Mouse (Mus musculus): ENCODE measurements at regions not wholly inside any gene's neighbourhood (a gene's known extent, or its start where the extent isn't known, plus 50 kb on each side); places are given as distances from the start of the nearest gene placed in this dataset.
A peak's percentile ranks its signal among the peaks of the same experiment; 100 is the strongest.

DNA sequence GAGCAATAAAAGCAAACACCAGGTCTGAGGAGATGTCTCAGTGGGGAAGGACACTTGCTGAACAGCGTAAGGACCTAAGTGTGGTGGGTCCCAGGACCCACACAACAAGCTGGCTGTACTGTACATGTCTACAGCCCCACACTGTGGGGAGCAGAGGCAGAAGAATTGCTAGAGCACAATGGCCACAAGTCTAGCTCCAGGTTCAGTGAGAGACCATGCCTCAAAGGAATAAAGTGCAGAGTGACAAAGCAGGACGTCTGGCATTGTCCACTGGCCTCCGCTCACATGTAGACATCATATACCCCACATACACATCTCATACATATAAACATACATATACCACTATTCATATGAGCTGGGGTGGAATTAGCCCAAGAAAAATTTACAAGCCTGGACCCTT lies 77.4 kb downstream of the Mtx3 start:
- Histone ChIP-seq H3K4me2 (ENCODE audit: low read depth, low read length) (no peak overlapping the region), H3K27ac (ENCODE audit: low read depth) (no peak overlapping the region), H3K4me3 (ENCODE audit: low read depth, low read length) (no peak overlapping the region), H3K9ac (replicated peaks) (no peak overlapping the region), H3K9me3 (ENCODE audit: low read length) (no peaks in the 10 kb centered on the region), H3K4me1 (ENCODE audit: insufficient read depth) (peaks cover 3% of the 10 kb centered on the region; the same call in 1 of the 2 replicates), H3K36me3 (replicated peaks; ENCODE audit: insufficient read depth, low read length) (no peaks in the 10 kb centered on the region), H3K27me3 (ENCODE audit: insufficient read depth, low read length) (no peaks in the 10 kb centered on the region)
- DNase-seq: no peak
- WGBS (ENCODE audit: insufficient replicate concordance): 85% methylated on average over 3 of the region's 3 CpGs
- TF ChIP-seq CTCF (IDR thresholded peaks at IDR 0.05; ENCODE audit: low read depth) (no peak), EP300 (IDR thresholded peaks at IDR 0.05; ENCODE audit: low read depth) (no peak)
- ATAC-seq: no peak

DNA sequence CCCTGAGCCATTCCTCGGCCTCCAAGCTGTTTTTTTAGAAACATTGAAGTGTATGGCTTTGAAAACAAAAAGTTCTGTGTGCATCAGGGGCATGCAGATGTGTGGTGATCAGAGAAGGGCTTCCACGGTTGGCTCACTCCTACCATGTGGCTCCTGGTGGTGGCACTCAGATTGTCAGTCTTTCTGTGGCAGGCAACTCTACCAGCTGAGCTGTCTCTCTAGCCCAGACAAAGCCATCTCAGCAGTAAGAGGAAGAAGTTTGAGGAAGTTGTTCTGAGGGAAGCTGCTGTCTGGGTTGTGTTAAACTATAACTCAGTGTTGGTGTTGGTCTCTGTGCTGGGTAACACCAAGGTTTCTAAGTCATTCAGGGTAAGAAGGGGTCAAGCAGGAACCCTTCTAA lies 78.9 kb downstream of the Mtx3 start:
- Histone ChIP-seq H3K4me2 (ENCODE audit: low read depth, low read length) (no peak overlapping the region), H3K36me3 (replicated peaks; ENCODE audit: insufficient read depth, low read length) (no peaks in the 10 kb centered on the region), H3K9ac (replicated peaks) (no peak overlapping the region), H3K27me3 (ENCODE audit: insufficient read depth, low read length) (no peaks in the 10 kb centered on the region), H3K9me3 (ENCODE audit: low read length) (no peaks in the 10 kb centered on the region), H3K27ac (ENCODE audit: low read depth) (no peak overlapping the region), H3K4me1 (ENCODE audit: insufficient read depth) (peaks cover 3% of the 10 kb centered on the region; the same call in 1 of the 2 replicates), H3K4me3 (ENCODE audit: low read depth, low read length) (no peak overlapping the region)
- no peak for DNase-seq
- TF ChIP-seq CTCF (IDR thresholded peaks at IDR 0.05; ENCODE audit: low read depth) (0 out of 2 replicates have a peak, but pooled peaks have one; percentile 6), EP300 (IDR thresholded peaks at IDR 0.05; ENCODE audit: low read depth) (no peak)
- peak; percentile 51; the same call in 1 of the 2 replicates for ATAC-seq
- 45% methylated on average over 2 of the region's 2 CpGs for WGBS (ENCODE audit: insufficient replicate concordance)

DNA sequence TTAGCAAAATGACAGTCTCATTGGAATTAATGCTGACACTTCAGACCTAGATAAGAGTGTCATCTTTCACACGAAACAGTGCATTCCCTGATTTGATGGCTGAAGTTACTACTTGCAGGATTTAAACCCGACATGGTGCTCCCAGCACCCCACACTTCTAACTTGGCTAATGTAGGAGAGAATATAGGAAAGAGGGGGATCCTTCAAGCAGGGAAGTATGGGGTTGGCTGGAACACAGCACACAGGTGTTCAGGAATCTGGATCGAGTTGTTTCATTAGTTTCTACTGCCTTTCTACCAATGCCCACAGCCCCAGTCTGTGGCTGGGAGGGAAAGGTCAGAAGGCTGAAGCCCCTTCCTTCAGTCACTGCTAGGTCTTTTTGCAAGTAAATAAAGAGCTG lies 79.5 kb downstream of the Mtx3 start:
- ATAC-seq: no peak
- TF ChIP-seq EP300 (IDR thresholded peaks at IDR 0.05; ENCODE audit: low read depth) (no peak), CTCF (IDR thresholded peaks at IDR 0.05; ENCODE audit: low read depth) (no peak)
- H3K27me3 ChIP-seq (ENCODE audit: insufficient read depth, low read length): no peaks in the 10 kb centered on the region
- no peak overlapping the region for H3K9ac ChIP-seq (replicated peaks)
- peaks cover 3% of the 10 kb centered on the region; the same call in 1 of the 2 replicates for H3K4me1 ChIP-seq (ENCODE audit: insufficient read depth)
- H3K9me3 ChIP-seq (ENCODE audit: low read length): no peaks in the 10 kb centered on the region
- H3K27ac ChIP-seq (ENCODE audit: low read depth): no peak overlapping the region
- WGBS (ENCODE audit: insufficient replicate concordance): 55% methylated on average over 3 of the region's 3 CpGs
- H3K4me3 ChIP-seq (ENCODE audit: low read depth, low read length): no peak overlapping the region
- no peak overlapping the region for H3K4me2 ChIP-seq (ENCODE audit: low read depth, low read length)
- H3K36me3 ChIP-seq (replicated peaks; ENCODE audit: insufficient read depth, low read length): no peaks in the 10 kb centered on the region
- DNase-seq: no peak

DNA sequence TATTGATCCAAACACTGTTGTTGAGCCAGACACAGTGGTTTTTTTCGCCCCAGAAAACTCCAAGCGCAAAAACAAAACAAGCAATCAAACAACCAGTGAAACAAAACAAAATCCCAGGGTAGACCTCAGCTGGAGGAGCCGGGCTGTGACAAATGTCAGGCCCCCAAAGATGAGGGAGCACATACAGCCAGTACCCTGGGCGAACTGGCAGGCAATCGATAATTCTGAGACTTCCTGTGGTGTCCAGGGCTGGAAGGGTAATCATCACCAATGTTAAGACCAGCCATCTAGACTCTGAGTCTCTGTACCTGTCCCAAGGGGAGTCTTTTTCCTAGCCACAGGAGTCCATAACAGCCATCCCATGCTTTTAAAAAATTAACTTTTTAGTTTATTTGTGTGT lies 80.6 kb downstream of the Mtx3 start:
- 78% methylated on average over 5 of the region's 5 CpGs for WGBS (ENCODE audit: insufficient replicate concordance)
- H3K4me3 ChIP-seq (ENCODE audit: low read depth, low read length): no peak overlapping the region
- no peak overlapping the region for H3K4me2 ChIP-seq (ENCODE audit: low read depth, low read length)
- no peak overlapping the region for H3K9ac ChIP-seq (replicated peaks)
- ATAC-seq (no peak), DNase-seq (no peak)
- H3K27me3 ChIP-seq (ENCODE audit: insufficient read depth, low read length): no peaks in the 10 kb centered on the region
- H3K9me3 ChIP-seq (ENCODE audit: low read length): no peaks in the 10 kb centered on the region
- H3K27ac ChIP-seq (ENCODE audit: low read depth): no peak overlapping the region
- H3K4me1 ChIP-seq (ENCODE audit: insufficient read depth): peaks cover 3% of the 10 kb centered on the region; the same call in 1 of the 2 replicates
- no peaks in the 10 kb centered on the region for H3K36me3 ChIP-seq (replicated peaks; ENCODE audit: insufficient read depth, low read length)
- TF ChIP-seq CTCF (IDR thresholded peaks at IDR 0.05; ENCODE audit: low read depth): no peak
- TF ChIP-seq EP300 (IDR thresholded peaks at IDR 0.05; ENCODE audit: low read depth): no peak

DNA sequence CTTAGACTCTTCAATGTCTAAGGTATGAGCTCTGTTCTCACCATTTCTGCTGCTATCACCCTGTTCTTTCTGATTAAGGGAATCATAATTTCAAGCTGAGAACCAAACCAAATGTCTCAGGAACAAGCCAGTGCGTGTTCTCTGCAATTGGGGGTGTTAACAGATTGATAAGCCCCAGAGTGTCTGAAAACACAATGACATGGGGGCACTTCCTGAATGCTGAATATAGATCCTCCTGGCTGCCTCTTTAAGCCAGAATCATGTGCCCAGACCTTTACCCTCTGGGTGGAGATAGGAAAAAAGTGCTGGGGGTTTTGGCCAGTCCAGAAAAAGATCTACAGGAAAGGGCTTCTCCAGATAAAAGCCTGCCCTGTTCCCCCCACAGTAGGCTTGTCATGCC lies 84.0 kb downstream of the Mtx3 start:
- no peak overlapping the region for H3K27ac ChIP-seq (ENCODE audit: low read depth)
- H3K36me3 ChIP-seq (replicated peaks; ENCODE audit: insufficient read depth, low read length): no peaks in the 10 kb centered on the region
- no peaks in the 10 kb centered on the region for H3K27me3 ChIP-seq (ENCODE audit: insufficient read depth, low read length)
- H3K9me3 ChIP-seq (ENCODE audit: low read length): no peaks in the 10 kb centered on the region
- H3K9ac ChIP-seq (replicated peaks): no peak overlapping the region
- no peak overlapping the region for H3K4me2 ChIP-seq (ENCODE audit: low read depth, low read length)
- ATAC-seq (no peak), DNase-seq (no peak)
- TF ChIP-seq EP300 (IDR thresholded peaks at IDR 0.05; ENCODE audit: low read depth) (no peak), CTCF (IDR thresholded peaks at IDR 0.05; ENCODE audit: low read depth) (no peak)
- H3K4me1 ChIP-seq (ENCODE audit: insufficient read depth): peaks cover 3% of the 10 kb centered on the region; the same call in 1 of the 2 replicates
- 37% methylated on average over 1 of the region's 1 CpGs for WGBS (ENCODE audit: insufficient replicate concordance)
- no peak overlapping the region for H3K4me3 ChIP-seq (ENCODE audit: low read depth, low read length)

DNA sequence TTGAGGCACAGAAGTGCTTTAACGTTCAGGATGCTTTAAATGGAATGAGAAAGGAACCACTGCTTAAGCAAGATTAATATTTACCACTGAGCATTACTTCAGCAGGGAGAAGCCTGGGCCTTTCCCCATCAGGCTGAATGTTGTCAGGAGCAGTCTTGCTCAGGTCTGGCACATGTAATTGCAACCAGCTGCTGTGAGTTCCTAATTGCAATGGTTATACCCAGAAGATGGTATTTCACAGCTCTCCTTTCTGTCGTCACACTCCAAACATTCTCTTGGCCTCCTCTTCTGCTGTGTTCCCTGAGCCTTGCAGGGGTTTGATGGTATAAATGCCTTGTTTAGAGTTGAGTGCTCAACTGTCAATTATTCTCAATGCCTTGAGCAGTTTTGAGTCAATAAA lies 87.1 kb downstream of the Mtx3 start:
- DNase-seq: no peak
- TF ChIP-seq EP300 (IDR thresholded peaks at IDR 0.05; ENCODE audit: low read depth) (no peak), CTCF (IDR thresholded peaks at IDR 0.05; ENCODE audit: low read depth) (no peak)
- H3K27me3 ChIP-seq (ENCODE audit: insufficient read depth, low read length): no peaks in the 10 kb centered on the region
- no peaks in the 10 kb centered on the region for H3K9me3 ChIP-seq (ENCODE audit: low read length)
- H3K4me3 ChIP-seq (ENCODE audit: low read depth, low read length): no peak overlapping the region
- H3K9ac ChIP-seq (replicated peaks): no peak overlapping the region
- H3K4me2 ChIP-seq (ENCODE audit: low read depth, low read length): no peak overlapping the region
- no peaks in the 10 kb centered on the region for H3K4me1 ChIP-seq (ENCODE audit: insufficient read depth)
- ATAC-seq: no peak
- H3K36me3 ChIP-seq (replicated peaks; ENCODE audit: insufficient read depth, low read length): no peaks in the 10 kb centered on the region
- 61% methylated on average over 2 of the region's 2 CpGs for WGBS (ENCODE audit: insufficient replicate concordance)
- no peak overlapping the region for H3K27ac ChIP-seq (ENCODE audit: low read depth)

DNA sequence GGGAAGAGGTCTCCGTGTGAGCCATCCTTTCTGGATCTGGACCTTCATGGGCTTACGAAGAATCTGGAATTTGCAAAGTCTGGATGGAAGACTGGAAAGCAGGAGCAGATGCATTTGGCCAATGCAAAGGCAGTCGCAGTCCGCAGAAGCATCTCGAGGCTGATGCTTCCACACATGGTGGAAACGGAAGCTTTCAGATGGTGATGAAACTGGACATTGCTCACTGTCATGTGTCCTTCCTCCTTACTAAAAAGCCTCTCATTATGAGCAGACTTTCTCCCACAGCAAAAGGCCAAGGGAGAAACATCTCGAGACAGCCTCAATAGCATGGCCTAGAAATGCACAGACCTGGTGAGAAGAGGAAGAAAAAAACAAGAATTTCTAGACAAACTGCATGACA lies 94.5 kb downstream of the Mtx3 start:
- Histone ChIP-seq H3K9me3 (ENCODE audit: low read length) (no peaks in the 10 kb centered on the region), H3K4me1 (ENCODE audit: insufficient read depth) (no peaks in the 10 kb centered on the region), H3K27ac (ENCODE audit: low read depth) (no peak overlapping the region), H3K9ac (replicated peaks) (no peak overlapping the region), H3K4me2 (ENCODE audit: low read depth, low read length) (no peak overlapping the region), H3K36me3 (replicated peaks; ENCODE audit: insufficient read depth, low read length) (no peaks in the 10 kb centered on the region), H3K4me3 (ENCODE audit: low read depth, low read length) (no peak overlapping the region), H3K27me3 (ENCODE audit: insufficient read depth, low read length) (no peaks in the 10 kb centered on the region)
- 72% methylated on average over 7 of the region's 7 CpGs for WGBS (ENCODE audit: insufficient replicate concordance)
- TF ChIP-seq CTCF (IDR thresholded peaks at IDR 0.05; ENCODE audit: low read depth) (no peak), EP300 (IDR thresholded peaks at IDR 0.05; ENCODE audit: low read depth) (no peak)
- DNase-seq (no peak), ATAC-seq (no peak)
